Mouse (Mus musculus): ENCODE data around the gene Plcd3. TPM values are rescaled to one million over a fixed set of nuclear protein-coding genes. Genes with fewer than 3 reads are reported as not detected.

Plcd3 gene
- polyA plus RNA-seq, 1 experiment, result 27.6 TPM

DNA sequence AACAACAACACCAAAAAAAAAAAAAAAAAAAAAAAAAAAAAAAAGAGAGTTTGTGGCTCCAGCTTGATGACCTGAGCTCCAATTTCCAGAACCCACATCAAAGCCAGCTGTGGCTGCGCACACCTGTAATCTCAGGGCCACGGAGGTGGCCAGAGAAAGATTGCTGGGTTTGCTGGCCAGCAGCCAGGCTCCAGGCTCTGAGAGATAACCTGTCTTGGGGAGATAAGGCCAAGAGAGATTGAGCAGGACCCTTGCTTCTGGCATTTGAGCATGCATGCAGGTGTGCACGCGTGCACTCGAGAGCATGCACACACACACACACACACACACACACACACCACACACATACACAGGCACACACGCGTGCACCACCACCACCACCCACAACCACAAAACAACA lies 8.2 kb downstream of the Plcd3 start:
- Histone ChIP-seq H3K4me3 (ENCODE audit: insufficient read depth, poor library complexity, severe bottlenecking) (no peak overlapping the region), H3ac (ENCODE audit: control insufficient read depth, insufficient read length, low read depth) (peak overlapping the region; percentile 2), H3K79me3 (ENCODE audit: low read depth) (peaks cover 22% of the 10 kb centered on the region), H3K79me2 (ENCODE audit: control insufficient read depth, insufficient read depth) (peaks cover 44% of the 10 kb centered on the region), H3K36me3 (ENCODE audit: control insufficient read depth, insufficient read depth) (peaks cover 4% of the 10 kb centered on the region), H3K27me3 (ENCODE audit: control insufficient read depth, insufficient read depth, insufficient read length) (no peaks in the 10 kb centered on the region)
- TF ChIP-seq FOSL1 (IDR thresholded peaks at IDR 0.05; ENCODE audit: insufficient read depth, low read length, poor library complexity, severe bottlenecking) (no peak), MYOD1 (IDR thresholded peaks at IDR 0.05; ENCODE audit: control insufficient read depth, insufficient read length, low read depth) (no peak), MAX (IDR thresholded peaks at IDR 0.05) (no peak), CEBPB (IDR thresholded peaks at IDR 0.05; ENCODE audit: low read depth) (no peak), MYOG (IDR thresholded peaks at IDR 0.05; ENCODE audit: control insufficient read depth, extremely low read depth, insufficient read length) (no peak), USF1 (IDR thresholded peaks at IDR 0.05; ENCODE audit: low read depth) (no peak), CTCF (IDR thresholded peaks at IDR 0.05; ENCODE audit: control insufficient read depth, insufficient read depth, insufficient read length) (no peak)

GRCm38 (mm10) chr11:103081631-103082030 lies 19.8 kb downstream of the Plcd3 start:
- H3K79me3 ChIP-seq (ENCODE audit: low read depth), result peaks cover 10% of the 10 kb centered on the region
- TF ChIP-seq USF1 (IDR thresholded peaks at IDR 0.05; ENCODE audit: low read depth) (no peak), MYOD1 (IDR thresholded peaks at IDR 0.05; ENCODE audit: control insufficient read depth, insufficient read length, low read depth) (no peak), FOSL1 (IDR thresholded peaks at IDR 0.05; ENCODE audit: insufficient read depth, low read length, poor library complexity, severe bottlenecking) (no peak), MAX (IDR thresholded peaks at IDR 0.05) (no peak)
- no peak overlapping the region for H3ac ChIP-seq (ENCODE audit: control insufficient read depth, insufficient read length, low read depth)
- H3K4me3 ChIP-seq (ENCODE audit: insufficient read depth, poor library complexity, severe bottlenecking), result no peak overlapping the region
- peaks cover 36% of the 10 kb centered on the region for H3K36me3 ChIP-seq (ENCODE audit: control insufficient read depth, insufficient read depth)
- peaks cover 35% of the 10 kb centered on the region for H3K79me2 ChIP-seq (ENCODE audit: control insufficient read depth, insufficient read depth)
- no peaks in the 10 kb centered on the region for H3K27me3 ChIP-seq (ENCODE audit: control insufficient read depth, insufficient read depth, insufficient read length)

GRCm38 (mm10) chr11:103080323-103081091 lies 21.0 kb downstream of the Plcd3 start:
- peaks cover 47% of the 10 kb centered on the region for H3K36me3 ChIP-seq (ENCODE audit: control insufficient read depth, insufficient read depth)
- TF ChIP-seq CEBPB (IDR thresholded peaks at IDR 0.05; ENCODE audit: low read depth) (no peak), FOSL1 (IDR thresholded peaks at IDR 0.05; ENCODE audit: insufficient read depth, low read length, poor library complexity, severe bottlenecking) (no peak), MYOD1 (IDR thresholded peaks at IDR 0.05; ENCODE audit: control insufficient read depth, insufficient read length, low read depth) (no peak), MYOG (IDR thresholded peaks at IDR 0.05; ENCODE audit: control insufficient read depth, extremely low read depth, insufficient read length) (no peak), USF1 (IDR thresholded peaks at IDR 0.05; ENCODE audit: low read depth) (no peak), CTCF (IDR thresholded peaks at IDR 0.05; ENCODE audit: control insufficient read depth, insufficient read depth, insufficient read length) (no peak), MAX (IDR thresholded peaks at IDR 0.05) (no peak)
- H3K27me3 ChIP-seq (ENCODE audit: control insufficient read depth, insufficient read depth, insufficient read length), result no peaks in the 10 kb centered on the region
- no peak overlapping the region for H3ac ChIP-seq (ENCODE audit: control insufficient read depth, insufficient read length, low read depth)
- no peak overlapping the region for H3K4me3 ChIP-seq (ENCODE audit: insufficient read depth, poor library complexity, severe bottlenecking)
- peaks cover 10% of the 10 kb centered on the region for H3K79me3 ChIP-seq (ENCODE audit: low read depth)
- peaks cover 35% of the 10 kb centered on the region for H3K79me2 ChIP-seq (ENCODE audit: control insufficient read depth, insufficient read depth)

GRCm38 (mm10) chr11:103078131-103078530 lies 23.3 kb downstream of the Plcd3 start:
- Histone ChIP-seq H3K4me3 (ENCODE audit: insufficient read depth, poor library complexity, severe bottlenecking) (no peak overlapping the region), H3K79me3 (ENCODE audit: low read depth) (peaks cover 7% of the 10 kb centered on the region), H3ac (ENCODE audit: control insufficient read depth, insufficient read length, low read depth) (no peak overlapping the region), H3K27me3 (ENCODE audit: control insufficient read depth, insufficient read depth, insufficient read length) (no peaks in the 10 kb centered on the region), H3K79me2 (ENCODE audit: control insufficient read depth, insufficient read depth) (peaks cover 32% of the 10 kb centered on the region), H3K36me3 (ENCODE audit: control insufficient read depth, insufficient read depth) (peaks cover 70% of the 10 kb centered on the region)
- TF ChIP-seq MYOD1 (IDR thresholded peaks at IDR 0.05; ENCODE audit: control insufficient read depth, insufficient read length, low read depth), result no peak
- TF ChIP-seq MAX (IDR thresholded peaks at IDR 0.05), result no peak
- TF ChIP-seq CTCF (IDR thresholded peaks at IDR 0.05; ENCODE audit: control insufficient read depth, insufficient read depth, insufficient read length), result no peak
- no peak for TF ChIP-seq FOSL1 (IDR thresholded peaks at IDR 0.05; ENCODE audit: insufficient read depth, low read length, poor library complexity, severe bottlenecking)
- TF ChIP-seq MYOG (IDR thresholded peaks at IDR 0.05; ENCODE audit: control insufficient read depth, extremely low read depth, insufficient read length), result no peak

DNA sequence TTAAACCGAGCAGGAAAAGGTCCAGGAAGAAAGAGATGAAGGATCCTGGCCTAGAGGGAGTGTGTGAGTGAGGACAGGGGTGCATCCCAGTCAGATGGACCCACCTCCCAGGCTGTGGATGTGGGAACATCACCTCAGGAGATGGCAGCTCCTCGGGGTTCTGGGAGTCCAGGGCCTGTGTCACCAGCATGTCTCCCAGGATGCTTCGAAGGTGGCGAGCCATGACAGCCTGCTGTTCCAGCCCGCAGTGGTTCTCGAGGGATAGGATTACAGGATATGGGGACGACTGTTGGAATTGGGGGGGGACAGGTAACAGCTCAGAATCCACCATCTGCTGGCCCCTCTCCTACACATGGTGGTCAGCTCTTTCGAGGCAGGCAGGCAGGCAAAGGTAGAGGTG lies 24.9 kb downstream of the Plcd3 start:
- TF ChIP-seq CTCF (IDR thresholded peaks at IDR 0.05; ENCODE audit: control insufficient read depth, insufficient read depth, insufficient read length) (no peak), USF1 (IDR thresholded peaks at IDR 0.05; ENCODE audit: low read depth) (no peak), MYOG (IDR thresholded peaks at IDR 0.05; ENCODE audit: control insufficient read depth, extremely low read depth, insufficient read length) (no peak), CEBPB (IDR thresholded peaks at IDR 0.05; ENCODE audit: low read depth) (no peak), MAX (IDR thresholded peaks at IDR 0.05) (no peak), MYOD1 (IDR thresholded peaks at IDR 0.05; ENCODE audit: control insufficient read depth, insufficient read length, low read depth) (no peak), FOSL1 (IDR thresholded peaks at IDR 0.05; ENCODE audit: insufficient read depth, low read length, poor library complexity, severe bottlenecking) (no peak)
- Histone ChIP-seq H3K79me3 (ENCODE audit: low read depth) (no peaks in the 10 kb centered on the region), H3K27me3 (ENCODE audit: control insufficient read depth, insufficient read depth, insufficient read length) (no peaks in the 10 kb centered on the region), H3K79me2 (ENCODE audit: control insufficient read depth, insufficient read depth) (peaks cover 16% of the 10 kb centered on the region), H3K4me3 (ENCODE audit: insufficient read depth, poor library complexity, severe bottlenecking) (no peak overlapping the region), H3K36me3 (ENCODE audit: control insufficient read depth, insufficient read depth) (peaks cover 77% of the 10 kb centered on the region), H3ac (ENCODE audit: control insufficient read depth, insufficient read length, low read depth) (no peak overlapping the region)
